Mouse (Mus musculus): ENCODE measurements at regions not wholly inside any gene's neighbourhood (a gene's known extent, or its start where the extent isn't known, plus 50 kb on each side); places are given as distances from the start of the nearest gene placed in this dataset.

DNA sequence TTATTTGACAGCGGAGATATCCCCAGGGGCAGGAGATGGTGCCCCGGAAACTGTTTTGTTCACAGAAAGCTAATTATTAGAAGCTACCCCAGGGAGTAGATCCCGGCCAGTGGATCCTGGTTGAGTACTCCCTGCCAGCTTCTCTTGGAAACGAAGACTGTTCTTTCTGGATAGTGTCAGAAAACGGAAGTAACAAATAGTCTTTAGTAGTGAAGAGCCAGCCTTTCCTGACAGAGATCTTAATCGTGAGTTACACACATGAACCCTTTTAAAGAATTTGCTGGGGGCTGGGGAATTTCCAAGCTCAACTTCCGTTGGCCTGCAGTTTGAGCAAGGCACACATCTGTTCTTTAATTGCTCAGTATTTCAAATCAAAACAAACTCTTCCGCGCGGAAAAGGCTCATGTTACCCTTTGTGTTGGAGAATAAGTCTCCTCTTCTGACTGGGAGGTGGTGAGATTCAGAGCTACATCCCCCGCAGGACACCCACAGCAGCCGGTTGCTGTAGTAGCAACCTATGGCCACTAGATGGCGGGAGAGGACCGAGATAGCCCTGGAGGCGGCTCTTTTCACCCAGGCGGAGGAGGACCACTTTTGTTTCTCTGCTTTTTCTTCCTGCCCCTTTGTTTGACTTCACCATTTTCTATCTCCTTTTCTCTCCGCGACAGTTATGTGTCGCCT lies 137.6 kb upstream of the Slc24a2 start:
- 8% methylated on average over 19 of the region's 19 CpGs for WGBS
- no peaks in the 10 kb centered on the region for H3K36me3 ChIP-seq (ENCODE audit: insufficient read depth, low read length)
- DNase-seq (ENCODE audit: low spot score), result peak; percentile 91

DNA sequence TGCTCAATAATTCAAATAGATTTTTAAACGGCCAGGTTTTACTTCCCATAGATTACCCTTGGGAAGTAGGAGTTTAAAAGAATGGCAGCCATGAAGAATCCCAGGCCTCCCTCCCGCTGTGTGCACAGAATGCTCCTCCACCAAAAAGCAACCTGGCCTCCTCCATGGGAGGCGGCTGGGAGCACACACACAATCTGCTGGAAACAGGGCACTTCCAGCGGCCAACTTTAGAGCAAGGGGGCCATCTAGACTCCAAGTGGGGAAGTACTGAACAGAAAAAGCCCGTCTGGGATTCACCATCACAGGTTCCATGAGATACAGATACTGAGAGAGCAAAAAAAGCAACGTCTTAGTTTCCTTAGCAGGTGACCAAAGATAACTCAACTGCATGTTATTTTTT lies 131.9 kb upstream of the Slc24a2 start:
- no peak for ATAC-seq
- no peak overlapping the region for H3K4me2 ChIP-seq (replicated peaks; ENCODE audit: low read depth, low read length)
- H3K36me3 ChIP-seq (ENCODE audit: insufficient read depth, low read length), result no peaks in the 10 kb centered on the region
- no peak overlapping the region for H3K27ac ChIP-seq (ENCODE audit: low read length)
- DNase-seq (ENCODE audit: low spot score), result peak; percentile 17
- H3K9ac ChIP-seq (replicated peaks; ENCODE audit: low read depth), result no peak overlapping the region
- H3K4me3 ChIP-seq (ENCODE audit: low read depth, low read length), result no peak overlapping the region
- TF ChIP-seq EP300 (IDR thresholded peaks at IDR 0.05), result no peak
- TF ChIP-seq CTCF (IDR thresholded peaks at IDR 0.05), result peak; percentile 53
- no peaks in the 10 kb centered on the region for H3K9me3 ChIP-seq (ENCODE audit: low read length)
- 24% methylated on average over 6 of the region's 6 CpGs for WGBS
- no peaks in the 10 kb centered on the region for H3K27me3 ChIP-seq (replicated peaks; ENCODE audit: insufficient read depth, low read length)
- no peaks in the 10 kb centered on the region for H3K4me1 ChIP-seq (ENCODE audit: insufficient read depth, low read depth, low read length)

More for the DNA sequence above, 137.6 kb upstream of the Slc24a2 start:
- Histone ChIP-seq H3K27me3 (replicated peaks; ENCODE audit: insufficient read depth, low read length) (no peaks in the 10 kb centered on the region), H3K4me3 (ENCODE audit: low read depth, low read length) (peak overlapping the region; percentile 37), H3K9ac (replicated peaks; ENCODE audit: low read depth) (no peak overlapping the region), H3K9me3 (ENCODE audit: low read length) (no peaks in the 10 kb centered on the region), H3K4me1 (ENCODE audit: insufficient read depth, low read depth, low read length) (peaks cover 9% of the 10 kb centered on the region; the same call in 1 of the 2 replicates), H3K4me2 (replicated peaks; ENCODE audit: low read depth, low read length) (peak overlapping the region; percentile 61), H3K27ac (ENCODE audit: low read length) (no peak overlapping the region)
- TF ChIP-seq CTCF (IDR thresholded peaks at IDR 0.05) (peak; percentile 96), EP300 (IDR thresholded peaks at IDR 0.05) (no peak; the same call in 1 of the 2 replicates)
- peak; percentile 87 for ATAC-seq

DNA sequence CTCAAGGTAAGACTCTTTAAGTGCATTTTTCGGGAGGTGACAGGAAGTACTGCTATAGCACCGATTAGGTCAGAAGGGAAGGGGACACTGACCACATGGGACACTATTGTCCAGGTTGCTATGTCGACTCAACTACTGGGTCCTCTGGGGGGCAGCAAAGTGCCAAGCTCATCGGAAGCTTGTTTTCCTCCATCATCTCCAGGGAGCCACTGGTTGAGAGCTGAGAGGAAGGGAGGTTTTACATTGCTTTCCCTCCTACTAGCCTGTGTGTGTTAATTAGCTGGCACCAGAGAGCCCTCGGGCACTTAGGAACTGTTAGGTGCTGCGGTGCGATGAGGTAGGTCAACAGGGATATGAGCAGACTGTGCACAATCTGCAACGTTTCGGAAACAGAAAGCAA lies 129.2 kb upstream of the Slc24a2 start:
- Histone ChIP-seq H3K9ac (replicated peaks; ENCODE audit: low read depth) (no peak overlapping the region), H3K36me3 (ENCODE audit: insufficient read depth, low read length) (no peaks in the 10 kb centered on the region), H3K4me3 (ENCODE audit: low read depth, low read length) (no peak overlapping the region), H3K27ac (ENCODE audit: low read length) (no peak overlapping the region), H3K27me3 (replicated peaks; ENCODE audit: insufficient read depth, low read length) (no peaks in the 10 kb centered on the region), H3K4me2 (replicated peaks; ENCODE audit: low read depth, low read length) (0 out of 2 replicates have a peak overlapping the region, but pooled peaks have one; percentile 14), H3K4me1 (ENCODE audit: insufficient read depth, low read depth, low read length) (no peaks in the 10 kb centered on the region), H3K9me3 (ENCODE audit: low read length) (no peaks in the 10 kb centered on the region)
- DNase-seq (ENCODE audit: low spot score) (peak; percentile 21), ATAC-seq (no peak)
- TF ChIP-seq CTCF (IDR thresholded peaks at IDR 0.05) (peak; percentile 67), EP300 (IDR thresholded peaks at IDR 0.05) (no peak)
- WGBS, result 31% methylated on average over 9 of the region's 9 CpGs

DNA sequence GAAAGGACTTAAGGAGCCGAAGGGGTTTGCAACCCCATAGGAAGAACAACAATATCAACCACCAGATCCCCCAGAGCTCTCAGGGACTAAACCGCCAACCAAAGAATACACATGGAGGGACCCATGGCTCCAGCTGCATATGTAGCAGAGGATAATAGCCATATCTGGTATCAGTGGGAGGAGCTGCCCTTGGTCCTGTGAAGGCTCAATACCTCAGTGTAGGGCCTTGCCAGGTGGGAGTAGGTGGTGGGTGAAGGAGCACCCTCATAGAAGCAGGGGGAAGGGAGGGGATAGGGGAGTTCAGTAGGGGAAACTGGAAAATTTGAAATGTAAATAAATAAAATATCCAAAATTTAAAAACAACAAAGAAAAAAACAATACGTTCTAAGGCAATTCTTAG lies 128.7 kb upstream of the Slc24a2 start:
- H3K4me3 ChIP-seq (ENCODE audit: low read depth, low read length), result no peak overlapping the region
- no peaks in the 10 kb centered on the region for H3K4me1 ChIP-seq (ENCODE audit: insufficient read depth, low read depth, low read length)
- no peaks in the 10 kb centered on the region for H3K9me3 ChIP-seq (ENCODE audit: low read length)
- H3K36me3 ChIP-seq (ENCODE audit: insufficient read depth, low read length), result no peaks in the 10 kb centered on the region
- H3K4me2 ChIP-seq (replicated peaks; ENCODE audit: low read depth, low read length), result no peak overlapping the region
- 95% methylated on average over 3 of the region's 3 CpGs for WGBS
- H3K27me3 ChIP-seq (replicated peaks; ENCODE audit: insufficient read depth, low read length), result no peaks in the 10 kb centered on the region
- no peak overlapping the region for H3K27ac ChIP-seq (ENCODE audit: low read length)
- ATAC-seq (no peak), DNase-seq (ENCODE audit: low spot score) (no peak)
- H3K9ac ChIP-seq (replicated peaks; ENCODE audit: low read depth), result no peak overlapping the region
- no peak for TF ChIP-seq CTCF (IDR thresholded peaks at IDR 0.05)
- no peak for TF ChIP-seq EP300 (IDR thresholded peaks at IDR 0.05)

DNA sequence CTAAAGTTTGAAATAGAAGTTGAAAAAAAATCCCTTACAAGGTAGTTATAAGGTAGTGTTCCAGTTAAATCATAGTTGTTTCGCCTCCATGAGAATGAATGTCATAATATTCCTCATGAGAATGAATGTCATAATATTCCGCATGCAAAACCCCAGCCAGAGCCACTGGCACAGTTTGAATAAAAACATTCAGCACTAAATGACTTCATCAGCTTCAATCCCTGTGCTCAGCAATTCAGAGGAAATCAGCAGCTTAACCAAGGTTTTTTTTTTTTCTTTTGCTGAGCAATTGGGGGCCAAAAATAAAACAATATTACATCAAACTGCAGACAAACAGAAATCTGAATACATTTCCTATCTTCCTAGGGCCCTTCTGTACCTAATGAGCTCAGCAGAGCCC lies 102.7 kb upstream of the Slc24a2 start:
- 77% methylated on average over 2 of the region's 2 CpGs for WGBS
- DNase-seq (ENCODE audit: low spot score) (no peak), ATAC-seq (no peak)
- TF ChIP-seq EP300 (IDR thresholded peaks at IDR 0.05) (no peak), CTCF (IDR thresholded peaks at IDR 0.05) (no peak)
- no peak overlapping the region for H3K4me2 ChIP-seq (replicated peaks; ENCODE audit: low read depth, low read length)
- H3K27ac ChIP-seq (ENCODE audit: low read length), result no peak overlapping the region
- no peaks in the 10 kb centered on the region for H3K36me3 ChIP-seq (ENCODE audit: insufficient read depth, low read length)
- H3K9ac ChIP-seq (replicated peaks; ENCODE audit: low read depth), result no peak overlapping the region
- no peaks in the 10 kb centered on the region for H3K9me3 ChIP-seq (ENCODE audit: low read length)
- H3K4me3 ChIP-seq (ENCODE audit: low read depth, low read length), result no peak overlapping the region
- no peaks in the 10 kb centered on the region for H3K4me1 ChIP-seq (ENCODE audit: insufficient read depth, low read depth, low read length)
- H3K27me3 ChIP-seq (replicated peaks; ENCODE audit: insufficient read depth, low read length), result no peaks in the 10 kb centered on the region

DNA sequence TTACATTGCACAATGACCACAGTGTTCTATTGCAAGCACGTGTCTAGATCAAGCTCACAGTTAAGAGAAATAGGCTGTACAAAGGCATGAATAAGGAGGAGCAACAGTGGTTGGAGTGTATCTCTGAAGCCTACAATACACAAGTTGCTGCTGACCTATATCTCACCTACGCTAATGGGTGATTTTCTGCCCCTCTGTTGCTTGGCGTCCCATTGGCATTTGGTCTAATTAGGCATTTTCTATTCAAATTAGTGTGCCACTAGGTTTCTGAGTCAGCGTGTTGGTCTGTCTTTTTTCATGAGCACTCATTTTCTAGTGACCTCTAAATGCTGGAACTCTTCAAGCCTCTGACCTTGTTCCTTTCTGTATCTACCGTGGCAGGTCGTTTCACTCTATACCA lies 98.9 kb upstream of the Slc24a2 start:
- no peaks in the 10 kb centered on the region for H3K36me3 ChIP-seq (ENCODE audit: insufficient read depth, low read length)
- no peak for ATAC-seq
- no peak overlapping the region for H3K27ac ChIP-seq (ENCODE audit: low read length)
- no peak for DNase-seq (ENCODE audit: low spot score)
- H3K4me3 ChIP-seq (ENCODE audit: low read depth, low read length), result no peak overlapping the region
- 66% methylated on average over 6 of the region's 6 CpGs for WGBS
- H3K9me3 ChIP-seq (ENCODE audit: low read length), result no peaks in the 10 kb centered on the region
- no peak overlapping the region for H3K9ac ChIP-seq (replicated peaks; ENCODE audit: low read depth)
- no peaks in the 10 kb centered on the region for H3K4me1 ChIP-seq (ENCODE audit: insufficient read depth, low read depth, low read length)
- TF ChIP-seq EP300 (IDR thresholded peaks at IDR 0.05), result no peak
- TF ChIP-seq CTCF (IDR thresholded peaks at IDR 0.05), result no peak
- H3K27me3 ChIP-seq (replicated peaks; ENCODE audit: insufficient read depth, low read length), result no peaks in the 10 kb centered on the region
- no peak overlapping the region for H3K4me2 ChIP-seq (replicated peaks; ENCODE audit: low read depth, low read length)
